Mouse (Mus musculus): Measurements from ENCODE around the gene Disp2.
A peak's percentile ranks its signal among the peaks of the same experiment; 100 is the strongest.

DNA sequence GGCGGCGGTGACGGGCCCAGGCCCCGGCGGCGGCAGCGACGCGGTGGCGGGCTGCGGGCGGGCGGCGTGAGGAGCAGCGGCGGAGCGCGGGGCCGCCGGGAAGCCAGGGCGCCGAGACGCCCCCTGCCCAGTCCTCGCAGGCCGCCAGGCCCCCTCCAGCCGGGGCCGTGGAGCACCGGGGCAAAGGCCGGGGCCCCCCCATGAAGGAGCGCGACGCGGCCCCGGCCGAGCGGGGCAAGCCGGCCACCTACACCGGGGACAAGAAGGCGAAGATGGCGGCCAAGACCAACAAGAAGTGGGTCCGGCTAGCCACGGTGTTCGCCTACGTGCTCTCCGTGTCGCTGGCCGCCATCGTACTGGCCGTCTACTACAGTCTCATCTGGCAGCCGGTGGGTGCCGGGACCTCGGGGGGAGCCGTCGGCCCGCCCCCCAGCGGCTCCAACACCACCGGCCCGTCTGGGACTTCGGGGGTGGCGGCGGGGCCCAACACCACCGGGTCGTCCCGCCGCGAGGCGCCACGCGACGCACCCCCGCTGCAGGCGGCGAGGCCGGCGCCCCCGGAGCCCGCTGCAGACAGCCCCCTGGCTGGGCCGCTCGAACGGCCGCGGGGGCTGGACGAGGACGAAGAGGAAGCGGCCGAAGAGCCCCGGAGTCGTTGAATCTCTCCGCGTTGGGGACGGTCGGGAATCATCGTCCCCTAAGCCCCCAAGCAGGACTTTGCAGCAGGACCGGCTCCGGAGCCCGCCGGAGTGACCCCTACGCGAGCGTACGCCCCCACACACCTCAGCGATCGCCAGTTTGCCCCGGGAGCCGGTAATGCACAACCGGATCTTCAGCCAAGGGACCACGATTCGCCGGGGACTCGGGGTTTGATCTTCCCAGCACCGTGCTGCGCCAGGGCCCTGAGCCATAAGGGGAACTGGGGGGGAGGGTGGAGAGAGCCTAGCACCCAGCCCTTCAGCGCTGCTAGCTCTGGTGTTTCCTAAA lies 33.3 kb upstream of the Disp2 start:
- TF ChIP-seq CTCF (IDR thresholded peaks at IDR 0.05; ENCODE audit: borderline replicate concordance, control insufficient read depth, extremely low read depth, insufficient read depth, low read length, poor library complexity) (peak; percentile 35; the same call in 1 of the 2 replicates), POLR2A (IDR thresholded peaks at IDR 0.05; ENCODE audit: control insufficient read depth, extremely low read depth, insufficient read depth, low read length, poor library complexity) (no peak)
